Mouse (Mus musculus): ENCODE results near the gene Slamf8.

Gene Slamf8

DNA sequence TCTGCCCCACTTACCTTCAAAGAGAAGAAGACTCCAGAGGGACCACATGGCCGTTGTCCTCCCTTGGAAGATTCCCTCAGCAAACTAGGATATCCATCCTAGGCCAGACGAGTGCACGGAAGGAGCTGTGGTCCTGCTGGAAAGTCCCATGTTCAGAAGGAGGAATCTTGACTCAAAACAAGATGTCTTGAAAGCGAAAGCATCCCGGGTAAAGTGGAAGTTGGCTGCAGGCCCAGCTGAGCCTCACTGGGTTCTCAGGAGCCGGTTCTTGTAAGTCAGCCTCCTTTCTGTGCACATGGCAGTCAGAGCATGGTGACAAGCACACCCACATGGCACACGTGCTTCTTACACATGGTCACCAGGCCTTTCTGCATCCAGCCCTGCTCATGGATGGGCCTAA lies at the start of gene Slamf8:
Slamf8 (minus strand) TSS at position 184 of the 400 bp plus-strand sequence.
- in situ Hi-C loops (cut with MboI; ENCODE audit: low pct_unique_long_range_greater_than_20kb in 1 of 2, low sequenced_read_pairs in 2 of 2, unreplicated experiment in 1 of 2): no loop called here

DNA sequence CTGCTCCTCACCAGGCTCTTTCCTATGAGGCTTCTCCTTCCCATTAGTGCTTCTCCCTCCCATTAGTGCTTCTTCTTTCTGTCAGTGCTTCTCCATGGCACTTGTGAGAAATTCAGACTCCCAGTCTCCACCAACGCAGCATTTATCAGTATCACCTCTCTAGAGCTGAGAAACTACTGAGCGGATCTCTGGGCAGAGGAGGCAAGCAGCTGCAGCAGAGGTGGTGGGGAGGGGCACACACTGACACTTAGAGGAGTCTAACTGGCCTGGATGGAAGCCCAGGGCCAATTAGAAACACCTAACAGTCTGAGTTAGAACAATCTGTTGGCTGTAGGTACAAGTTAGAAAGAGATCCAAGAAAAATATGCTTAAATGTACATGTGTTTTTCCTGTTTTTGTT lies 48.4 kb upstream of the Slamf8 start:
- in situ Hi-C loops (cut with MboI; ENCODE audit: low pct_unique_long_range_greater_than_20kb in 1 of 2, low sequenced_read_pairs in 2 of 2, unreplicated experiment in 1 of 2): loop anchor here (10.0 to 25.0 kb wide), 2 partner anchors 114 to 226 kb away; partner anchors contain the start of gene Cfap45 (in 1 of the 2)

DNA sequence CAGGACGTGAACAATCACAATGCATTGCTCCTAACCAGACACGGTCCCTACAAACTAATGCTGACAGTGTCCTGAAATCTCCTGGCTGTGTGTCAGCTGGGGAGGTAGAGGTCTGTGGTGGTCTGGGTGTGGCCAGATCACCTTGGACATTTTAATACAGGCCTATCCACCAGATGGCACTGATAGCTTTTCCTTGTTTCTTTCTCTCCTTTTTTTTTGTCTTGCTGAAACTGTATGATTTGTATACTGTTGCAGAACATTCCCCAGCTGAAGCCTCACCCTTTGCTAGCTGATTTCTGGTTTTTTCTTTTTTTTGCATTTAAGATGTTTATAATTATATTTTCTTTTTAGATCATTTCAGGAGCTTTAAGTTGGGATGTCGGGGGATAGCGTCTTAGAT lies 47.4 kb upstream of the Slamf8 start:
- in situ Hi-C loops (cut with MboI; ENCODE audit: low pct_unique_long_range_greater_than_20kb in 1 of 2, low sequenced_read_pairs in 2 of 2, unreplicated experiment in 1 of 2): loop anchor here (10.0 to 25.0 kb wide), 2 partner anchors 113 to 226 kb away; partner anchors contain the start of gene Cfap45 (in 1 of the 2)

DNA sequence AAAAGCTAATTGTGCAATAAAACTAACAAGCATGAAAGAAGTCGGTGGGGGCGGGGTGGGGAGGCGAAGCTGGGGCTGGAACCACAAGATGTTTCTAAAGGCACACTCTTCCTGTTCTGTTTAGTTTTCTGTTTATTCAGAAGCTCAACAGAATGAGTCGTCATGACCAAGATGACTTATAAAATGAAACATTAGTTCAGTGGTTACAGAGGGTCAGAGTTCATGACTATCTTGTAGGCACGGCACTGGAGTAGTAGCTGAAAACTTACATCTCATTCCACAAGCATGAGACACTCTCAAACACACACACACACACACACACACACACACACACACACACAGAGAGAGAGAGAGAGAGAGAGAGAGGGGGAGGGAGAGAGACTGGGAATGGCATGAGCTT lies 45.9 kb upstream of the Slamf8 start:
- in situ Hi-C loops (cut with MboI; ENCODE audit: low pct_unique_long_range_greater_than_20kb in 1 of 2, low sequenced_read_pairs in 2 of 2, unreplicated experiment in 1 of 2): loop anchor here (10.0 to 25.0 kb wide), 2 partner anchors 111 to 224 kb away; partner anchors contain the start of gene Cfap45 (in 1 of the 2)

DNA sequence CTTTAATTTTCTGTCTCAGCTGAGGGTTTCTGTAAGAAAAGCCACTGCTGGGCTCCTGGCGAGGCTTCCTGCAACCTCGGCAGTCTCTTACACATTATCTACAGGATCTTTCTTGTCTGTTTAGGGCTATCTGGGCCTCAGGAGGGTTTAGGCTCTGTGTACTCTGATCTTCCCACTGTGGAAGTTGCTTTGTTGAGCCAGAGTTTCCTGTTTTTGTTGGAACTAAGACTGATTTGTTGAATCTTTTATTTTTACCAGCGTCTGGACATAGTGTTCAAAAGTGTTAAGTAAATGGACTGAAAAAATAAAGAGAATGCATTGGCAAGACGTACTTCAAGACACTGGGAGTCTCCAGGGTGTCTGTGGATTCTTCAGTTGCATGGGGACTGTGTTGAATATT lies 44.9 kb upstream of the Slamf8 start:
- in situ Hi-C loops (cut with MboI; ENCODE audit: low pct_unique_long_range_greater_than_20kb in 1 of 2, low sequenced_read_pairs in 2 of 2, unreplicated experiment in 1 of 2): loop anchor here (10.0 to 25.0 kb wide), 2 partner anchors 110 to 223 kb away; partner anchors contain the start of gene Cfap45 (in 1 of the 2)

DNA sequence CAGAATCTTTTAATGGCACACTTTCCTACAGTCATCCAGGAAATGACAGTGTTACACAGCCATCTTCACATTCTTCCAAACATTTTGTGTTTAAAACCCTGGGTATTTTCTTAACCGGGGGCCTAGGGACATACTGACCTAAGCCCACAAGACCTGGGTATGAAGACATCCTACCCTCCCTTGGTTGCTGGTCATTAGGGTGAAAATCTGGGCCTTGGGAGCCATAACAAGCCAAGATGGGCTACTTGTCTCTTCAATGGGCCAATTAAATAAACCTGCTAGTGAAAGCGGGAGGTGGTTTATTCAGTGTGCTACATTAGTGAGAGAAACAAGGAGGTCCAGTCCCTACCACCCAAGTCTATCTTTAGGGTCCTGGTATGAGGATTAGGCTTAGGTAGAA lies 43.8 kb upstream of the Slamf8 start:
- in situ Hi-C loops (cut with MboI; ENCODE audit: low pct_unique_long_range_greater_than_20kb in 1 of 2, low sequenced_read_pairs in 2 of 2, unreplicated experiment in 1 of 2): loop anchor here (10.0 to 25.0 kb wide), 2 partner anchors 109 to 222 kb away; partner anchors contain the start of gene Cfap45 (in 1 of the 2)

DNA sequence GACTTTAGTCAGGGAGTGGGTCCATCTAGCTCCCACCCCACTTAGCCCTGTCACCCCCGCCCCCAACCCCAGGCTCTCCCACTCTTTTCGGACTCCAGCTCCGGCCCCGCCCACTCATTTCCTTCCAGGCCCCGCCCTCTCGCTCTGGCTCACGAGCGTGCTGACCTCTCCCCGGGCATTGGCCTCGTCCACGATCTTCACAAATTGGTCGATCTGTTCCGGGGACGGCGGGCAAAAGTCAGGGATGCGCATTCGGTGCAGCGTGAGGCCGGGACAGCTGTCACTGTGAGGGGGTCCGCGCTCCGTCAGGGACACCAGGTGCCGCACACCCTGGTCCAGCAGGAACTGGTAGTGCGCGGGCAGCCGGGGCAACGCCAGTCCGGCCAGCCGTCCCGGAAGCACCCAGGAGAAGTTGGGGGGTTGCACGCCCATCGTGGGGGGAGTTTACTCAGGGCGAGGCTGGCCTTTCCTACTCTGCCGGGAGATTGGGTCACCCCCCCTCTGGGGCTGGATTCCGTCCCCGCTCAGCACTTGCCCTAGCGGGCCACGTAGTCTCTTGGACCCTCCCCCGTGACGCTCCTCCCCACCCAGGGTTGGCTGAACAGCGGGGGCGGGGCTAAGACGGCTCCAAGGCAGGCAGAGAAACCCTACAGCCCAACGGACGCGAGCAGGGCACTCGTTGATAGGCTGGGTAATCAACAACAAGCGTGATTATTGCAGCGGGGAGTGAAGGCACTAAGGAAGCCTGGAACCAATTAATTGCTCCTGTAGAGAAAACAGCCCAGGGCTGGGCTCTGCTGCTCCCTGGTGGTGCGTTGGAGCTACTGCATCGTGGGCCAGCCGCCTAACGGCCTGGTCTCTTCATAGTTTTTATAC lies 42.3 kb upstream of the Slamf8 start, which contains the start of gene Dusp23:
Dusp23 (minus strand) TSS at position 512 of the 876 bp plus-strand sequence.
- in situ Hi-C loops (cut with MboI; ENCODE audit: low pct_unique_long_range_greater_than_20kb in 1 of 2, low sequenced_read_pairs in 2 of 2, unreplicated experiment in 1 of 2): loop anchor here (10.0 to 25.0 kb wide), 2 partner anchors 108 to 220 kb away; partner anchors contain the start of gene Cfap45 (in 1 of the 2)

DNA sequence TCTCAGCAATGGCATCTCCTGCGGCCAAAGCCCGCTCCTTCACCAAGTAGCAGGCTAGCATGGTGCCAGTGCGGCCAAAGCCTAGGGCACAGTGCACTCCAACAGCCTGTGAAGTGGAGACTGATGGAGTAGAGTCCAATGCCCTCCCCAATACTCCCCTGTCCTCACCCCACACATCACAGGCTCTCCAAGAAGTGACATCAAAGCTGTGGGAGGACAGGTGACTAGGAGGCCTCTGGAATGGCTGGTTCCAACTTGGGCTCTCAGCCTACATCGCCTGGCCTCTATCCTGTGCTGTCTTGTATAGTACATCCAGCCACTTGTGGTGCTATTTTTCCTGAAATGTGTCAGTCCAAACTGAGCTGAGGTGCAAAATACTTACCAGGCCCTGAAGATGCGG lies 41.4 kb upstream of the Slamf8 start:
- in situ Hi-C loops (cut with MboI; ENCODE audit: low pct_unique_long_range_greater_than_20kb in 1 of 2, low sequenced_read_pairs in 2 of 2, unreplicated experiment in 1 of 2): loop anchor here (10.0 to 25.0 kb wide), 2 partner anchors 107 to 219 kb away; partner anchors contain the start of gene Cfap45 (in 1 of the 2)

DNA sequence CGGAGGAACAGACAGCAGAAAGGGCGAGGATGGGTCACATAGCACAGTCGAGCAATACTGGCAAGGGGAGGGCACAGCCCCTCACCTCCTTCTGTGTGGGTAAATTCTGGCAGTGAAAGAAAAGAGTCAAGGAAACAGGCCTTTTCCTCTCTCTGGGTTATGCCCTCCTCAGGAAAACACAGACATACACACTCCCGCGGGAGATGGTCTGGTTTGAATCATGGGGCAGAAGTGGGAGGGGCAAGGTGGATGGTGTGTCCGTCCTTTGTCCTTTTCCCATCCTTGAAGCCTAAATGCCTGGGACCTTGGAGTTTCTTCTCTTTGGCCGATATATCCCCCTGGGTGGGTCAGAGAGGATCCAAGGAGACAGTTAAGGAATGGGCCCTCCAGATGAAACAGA lies 39.5 kb upstream of the Slamf8 start:
- in situ Hi-C loops (cut with MboI; ENCODE audit: low pct_unique_long_range_greater_than_20kb in 1 of 2, low sequenced_read_pairs in 2 of 2, unreplicated experiment in 1 of 2): loop anchor here (10.0 to 25.0 kb wide), 3 partner anchors 105 to 225 kb away; partner anchors contain the start of gene Cfap45 (in 1 of the 2)

DNA sequence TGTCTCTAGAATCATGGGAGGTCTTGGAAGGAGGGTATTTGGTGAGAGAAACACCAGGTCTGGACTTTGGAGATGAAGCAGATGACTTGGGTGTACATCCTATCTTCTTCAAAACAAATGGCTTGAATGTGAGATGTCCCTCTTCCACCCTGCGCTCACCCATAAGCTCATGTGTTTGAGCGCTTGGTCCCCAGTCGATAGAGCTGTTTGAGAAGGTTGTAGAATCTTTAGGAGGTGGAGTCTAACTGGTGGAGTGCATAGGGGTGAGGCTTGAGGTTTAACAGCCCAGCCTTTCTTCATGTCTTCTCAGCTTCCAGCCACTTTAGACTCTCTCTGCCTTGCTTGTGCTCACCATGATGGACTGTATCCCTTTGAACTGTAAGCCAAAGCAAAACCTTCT lies 35.9 kb upstream of the Slamf8 start:
- in situ Hi-C loops (cut with MboI; ENCODE audit: low pct_unique_long_range_greater_than_20kb in 1 of 2, low sequenced_read_pairs in 2 of 2, unreplicated experiment in 1 of 2): loop anchor here (10.0 to 25.0 kb wide), 2 partner anchors 214 to 222 kb away; no protein-coding TSS in a partner anchor

DNA sequence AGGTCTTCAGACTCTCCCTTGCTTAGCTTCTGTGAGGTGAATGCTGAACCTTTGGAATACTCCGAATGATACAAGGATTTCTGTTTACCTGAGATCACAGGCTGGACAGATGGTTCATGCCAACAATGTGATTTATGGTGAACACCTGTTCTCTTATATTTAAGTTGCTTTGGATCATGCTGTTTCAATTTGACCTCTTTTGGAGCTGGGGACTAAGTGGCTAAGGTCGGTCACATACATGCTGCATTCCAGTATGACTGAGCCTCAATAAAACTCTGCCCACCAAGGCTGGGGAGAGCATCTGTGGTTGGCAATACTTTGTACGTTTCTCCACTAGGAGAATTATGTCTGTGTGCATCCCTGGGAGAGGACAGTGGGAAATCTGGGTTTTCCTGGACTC lies 33.7 kb upstream of the Slamf8 start:
- in situ Hi-C loops (cut with MboI; ENCODE audit: low pct_unique_long_range_greater_than_20kb in 1 of 2, low sequenced_read_pairs in 2 of 2, unreplicated experiment in 1 of 2): loop anchor here in 1 of 2 experiments (10.0 kb wide), 1 partner anchor 219 kb away; no protein-coding TSS in a partner anchor

DNA sequence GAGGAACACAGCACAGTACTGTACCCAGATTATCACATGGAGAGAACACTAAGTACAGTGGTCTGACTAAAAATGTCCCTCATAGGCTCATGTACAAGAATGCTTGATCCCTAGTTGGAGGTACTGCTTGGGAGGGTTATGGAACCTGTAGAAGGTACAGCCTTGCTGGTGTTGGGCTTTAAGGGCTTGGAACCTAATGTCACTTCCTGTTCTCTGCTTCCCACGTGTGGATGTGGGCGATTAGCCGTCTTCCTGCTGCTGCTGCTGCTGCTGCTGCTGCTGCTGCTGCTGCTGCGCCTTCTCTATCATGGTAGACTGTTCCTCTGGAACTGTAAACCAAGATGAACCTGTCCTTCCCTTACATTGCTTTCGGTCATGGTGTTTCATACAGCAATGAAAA lies 33.2 kb upstream of the Slamf8 start:
- in situ Hi-C loops (cut with MboI; ENCODE audit: low pct_unique_long_range_greater_than_20kb in 1 of 2, low sequenced_read_pairs in 2 of 2, unreplicated experiment in 1 of 2): loop anchor here in 1 of 2 experiments (10.0 kb wide), 1 partner anchor 219 kb away; no protein-coding TSS in a partner anchor

DNA sequence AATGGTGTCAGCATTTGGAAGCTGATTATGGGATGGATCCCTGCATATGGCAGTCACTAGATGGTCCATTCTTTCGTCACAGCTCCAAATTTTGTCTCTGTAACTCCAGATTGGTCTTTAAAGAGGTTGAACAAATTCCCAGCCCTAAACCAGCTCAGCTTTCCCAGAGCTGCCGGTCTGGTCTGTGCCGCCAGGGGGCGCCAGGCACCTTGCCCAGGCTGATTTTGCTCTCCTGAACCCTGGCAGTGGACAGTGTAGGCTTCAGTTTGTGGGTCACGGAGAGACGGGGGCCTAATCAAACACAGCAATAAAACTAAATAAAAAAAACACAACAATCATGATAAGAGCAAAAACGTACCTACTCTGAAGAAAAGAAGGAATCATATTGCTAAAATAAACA lies 28.9 kb upstream of the Slamf8 start:
- in situ Hi-C loops (cut with MboI; ENCODE audit: low pct_unique_long_range_greater_than_20kb in 1 of 2, low sequenced_read_pairs in 2 of 2, unreplicated experiment in 1 of 2): no loop called here

DNA sequence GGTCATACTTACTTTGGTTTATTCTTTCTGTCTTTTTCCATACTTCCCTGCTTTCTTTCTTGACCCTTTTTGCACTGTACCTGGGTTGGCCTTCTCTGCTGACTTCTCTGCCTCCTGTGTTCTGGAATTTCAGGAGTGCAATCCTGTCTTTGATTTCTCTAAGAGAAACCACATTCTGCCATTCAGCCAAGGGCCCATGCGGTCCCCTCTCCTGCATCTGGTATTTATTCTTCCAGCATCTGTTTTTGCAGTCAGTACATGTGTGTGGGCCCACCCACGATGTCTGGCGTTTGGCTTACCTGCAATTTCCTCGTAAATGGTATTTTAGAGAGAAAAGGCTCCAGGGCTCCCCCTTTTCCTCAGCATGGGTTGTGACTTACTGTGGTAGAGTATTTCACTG lies 27.8 kb upstream of the Slamf8 start:
- in situ Hi-C loops (cut with MboI; ENCODE audit: low pct_unique_long_range_greater_than_20kb in 1 of 2, low sequenced_read_pairs in 2 of 2, unreplicated experiment in 1 of 2): no loop called here

DNA sequence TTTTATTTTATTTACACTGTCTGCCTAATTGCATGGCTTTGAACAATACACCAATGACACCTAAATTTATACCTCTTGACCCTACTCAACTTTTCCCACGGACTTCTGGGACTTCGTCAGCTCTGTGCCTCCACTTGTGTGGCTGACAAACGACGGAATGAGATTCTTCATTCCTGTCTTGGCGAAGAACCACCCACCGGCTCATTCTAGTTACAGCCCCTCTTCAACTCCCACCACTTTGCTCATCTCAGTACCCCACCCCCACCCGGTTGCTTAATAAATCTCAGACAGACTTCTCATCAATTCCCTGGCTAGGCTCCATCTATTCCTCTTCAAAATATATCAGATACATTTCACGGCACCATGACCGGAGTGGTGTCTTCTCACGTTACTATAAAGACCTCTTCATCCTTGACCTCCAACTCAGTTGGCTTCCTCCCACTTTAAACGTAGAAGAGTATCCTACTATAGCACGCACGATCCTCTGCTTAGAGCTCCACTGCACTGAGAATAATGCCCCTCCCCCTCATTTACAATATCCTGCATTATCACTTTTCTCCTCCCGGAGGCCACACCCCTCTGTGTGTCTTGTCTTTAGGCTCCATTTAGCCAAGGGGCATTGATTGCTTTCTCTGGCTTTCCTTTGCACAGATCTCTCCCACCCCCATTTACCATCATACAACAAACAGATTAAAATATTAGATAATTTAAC lies 27.2 kb upstream of the Slamf8 start:
- in situ Hi-C loops (cut with MboI; ENCODE audit: low pct_unique_long_range_greater_than_20kb in 1 of 2, low sequenced_read_pairs in 2 of 2, unreplicated experiment in 1 of 2): no loop called here

DNA sequence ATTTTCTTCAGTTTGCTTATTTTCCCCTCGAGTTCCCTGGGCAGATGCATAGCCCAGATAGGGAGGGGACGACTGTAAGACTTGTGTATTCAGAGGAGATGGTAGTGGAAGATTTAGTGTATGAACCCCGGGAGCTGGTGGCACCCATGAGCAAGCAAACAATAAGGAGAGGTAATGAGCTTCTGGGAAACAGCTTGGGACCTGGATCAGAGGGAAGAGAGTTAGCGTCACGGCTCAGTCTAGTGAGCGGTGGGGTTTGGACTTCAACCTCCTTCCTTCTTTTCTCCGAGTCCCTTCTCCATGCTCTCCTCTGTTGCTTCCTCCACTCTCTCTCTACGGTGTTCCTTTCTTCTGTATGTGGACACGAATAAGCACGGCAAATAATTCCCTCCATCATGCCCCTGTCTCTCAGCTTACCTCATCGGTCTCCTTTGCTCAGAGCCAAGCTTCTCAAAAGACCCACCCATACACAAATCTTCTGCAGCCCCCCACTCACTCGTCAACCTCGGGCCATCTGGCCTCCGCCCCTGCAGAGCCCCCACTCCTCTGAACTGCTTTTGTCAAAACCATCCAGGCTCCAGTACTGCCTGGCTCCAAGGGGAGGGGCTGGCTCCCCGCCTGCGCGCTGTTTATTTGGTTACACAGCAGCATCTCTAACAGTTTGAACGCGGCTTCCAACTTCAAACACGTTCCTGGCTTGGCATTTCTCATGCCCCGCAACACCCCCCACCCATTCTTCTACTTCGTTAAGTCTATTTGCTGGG lies 26.4 kb upstream of the Slamf8 start:
- in situ Hi-C loops (cut with MboI; ENCODE audit: low pct_unique_long_range_greater_than_20kb in 1 of 2, low sequenced_read_pairs in 2 of 2, unreplicated experiment in 1 of 2): no loop called here

DNA sequence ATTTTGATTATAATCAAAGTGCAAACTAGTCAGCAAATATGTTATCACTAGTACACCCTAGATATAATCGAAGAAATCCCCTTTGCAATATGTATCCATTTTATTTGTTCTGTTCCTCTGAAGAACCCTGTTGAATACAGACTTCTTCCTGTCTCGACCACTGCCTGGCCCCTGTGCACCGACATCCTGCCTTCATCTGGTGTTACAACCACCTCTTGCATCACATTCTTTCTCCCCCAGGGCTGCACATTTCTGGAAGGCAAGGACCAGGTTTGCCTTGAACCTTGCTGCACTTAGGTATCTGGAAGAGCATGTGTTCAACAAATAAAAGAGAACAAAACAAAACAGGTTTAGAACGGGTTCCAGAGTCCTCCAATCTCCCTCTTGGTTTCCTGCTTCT lies 25.0 kb upstream of the Slamf8 start:
- in situ Hi-C loops (cut with MboI; ENCODE audit: low pct_unique_long_range_greater_than_20kb in 1 of 2, low sequenced_read_pairs in 2 of 2, unreplicated experiment in 1 of 2): no loop called here

DNA sequence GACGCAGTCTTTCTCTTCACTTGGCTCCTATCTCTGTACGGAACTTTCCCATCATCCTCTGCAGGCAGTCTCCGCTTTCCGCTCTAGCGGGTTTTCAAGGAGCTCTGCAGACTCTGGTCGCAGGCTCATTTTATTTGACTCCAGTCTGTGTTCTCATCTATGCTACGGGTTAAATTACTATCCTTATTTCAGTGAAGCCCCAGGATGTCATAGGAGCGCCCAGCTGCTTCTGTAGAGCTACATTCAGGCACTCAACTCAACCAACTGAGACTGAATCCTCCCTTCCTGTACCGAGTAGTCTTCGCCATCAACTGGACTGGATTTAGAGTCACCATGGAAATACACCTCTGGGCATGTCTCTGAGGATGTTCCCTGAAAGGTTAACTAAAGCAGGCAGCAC lies 24.3 kb upstream of the Slamf8 start:
- in situ Hi-C loops (cut with MboI; ENCODE audit: low pct_unique_long_range_greater_than_20kb in 1 of 2, low sequenced_read_pairs in 2 of 2, unreplicated experiment in 1 of 2): no loop called here
